ENCODE assay signal across 8 mouse cellular contexts in genomic region chr12:95696522-95697025, GRCm38 (mm10). TPM values are rescaled to one million over a fixed set of nuclear protein-coding genes. Genes with fewer than 3 reads are reported as not detected.
DNase-seq lines count a peak whose midpoint lies in the region; ATAC-seq and TF ChIP-seq lines count a peak whose summit lies in the region.

No protein-coding gene starts in this region.

- H3K9ac ChIP-seq in kidney, embryonic 14.5 days (ENCODE audit: low read depth, low read length), result peak overlapping the region; percentile 82
- peak overlapping the region; percentile 92 for H3K9ac ChIP-seq in forebrain, postnatal 0 days

- H3K27me3 ChIP-seq in kidney, embryonic 14.5 days (ENCODE audit: control insufficient read depth, insufficient read depth, low read length), result peaks cover 5% of the 10 kb centered on the region; the same call in 1 of the 2 replicates
- no peaks in the 10 kb centered on the region for H3K27me3 ChIP-seq in forebrain, postnatal 0 days (ENCODE audit: insufficient read depth, low read length)

- peak overlapping the region; percentile 88 for H3K4me3 ChIP-seq in kidney, embryonic 14.5 days (ENCODE audit: low read length)
- peak overlapping the region; percentile 86 for H3K4me3 ChIP-seq in forebrain, postnatal 0 days (ENCODE audit: low read depth, low read length)
- H3K4me3 ChIP-seq in macrophage (ENCODE audit: inconsistent target), result peak overlapping the region; percentile 42

- H3K4me2 ChIP-seq in kidney, embryonic 14.5 days (replicated peaks; ENCODE audit: low read depth, low read length), result peak overlapping the region; percentile 86
- peak overlapping the region; percentile 74 for H3K4me2 ChIP-seq in forebrain, postnatal 0 days (ENCODE audit: low read depth)

- no peaks in the 10 kb centered on the region for H3K9me3 ChIP-seq in kidney, embryonic 14.5 days (ENCODE audit: control insufficient read depth, low read length)
- no peaks in the 10 kb centered on the region for H3K9me3 ChIP-seq in forebrain, postnatal 0 days (ENCODE audit: low read length)

- DNase-seq in kidney, adult 9 months, result no peak
- peak; percentile 35 for DNase-seq in brain, adult 2 months (ENCODE audit: low read depth, low spot score)
- peak; percentile 49 for DNase-seq in forebrain, postnatal 0 days
- no peak for DNase-seq in urinary bladder, postnatal 36 days (ENCODE audit: low spot score in 2 of 2)
- no peak for DNase-seq in thymus, postnatal 25 days
- no peak for DNase-seq in testis, postnatal 14 days (ENCODE audit: low spot score)

- peak overlapping the region; percentile 94; the same call in 1 of the 2 replicates for H3K27ac ChIP-seq in kidney, embryonic 14.5 days (ENCODE audit: low read depth, low read length)
- peak overlapping the region; percentile 94 for H3K27ac ChIP-seq in forebrain, postnatal 0 days (ENCODE audit: low read depth, low read length)
- no peak overlapping the region for H3K27ac ChIP-seq in macrophage

- WGBS in kidney, embryonic 14.5 days, result under 1% methylated on average over 6 of the region's 6 CpGs
- WGBS in forebrain, postnatal 0 days, result 8% methylated on average over 6 of the region's 6 CpGs
- WGBS in macrophage (ENCODE audit: missing documents), result 50% methylated on average over 6 of the region's 6 CpGs

- ATAC-seq in kidney, embryonic 14.5 days (ENCODE audit: low FRiP score, low TSS enrichment), result no peak
- ATAC-seq in forebrain, postnatal 0 days, result no peak

- H3K36me3 ChIP-seq in kidney, embryonic 14.5 days (ENCODE audit: control insufficient read depth, insufficient read depth, low read length), result no peaks in the 10 kb centered on the region
- no peaks in the 10 kb centered on the region for H3K36me3 ChIP-seq in forebrain, postnatal 0 days (ENCODE audit: insufficient read depth)
- H3K36me3 ChIP-seq in macrophage (ENCODE audit: inconsistent target), result no peaks in the 10 kb centered on the region

- peaks cover 17% of the 10 kb centered on the region; the same call in 1 of the 2 replicates for H3K4me1 ChIP-seq in kidney, embryonic 14.5 days (ENCODE audit: control insufficient read depth, insufficient read depth, low read length)
- no peaks in the 10 kb centered on the region; the same call in 1 of the 2 replicates for H3K4me1 ChIP-seq in forebrain, postnatal 0 days (ENCODE audit: insufficient read depth)

- no peak for TF ChIP-seq CTCF in forebrain, postnatal 0 days (IDR thresholded peaks at IDR 0.05; ENCODE audit: low read depth)

- H3K79me2 ChIP-seq in macrophage (ENCODE audit: inconsistent target), result peaks cover 38% of the 10 kb centered on the region

RNA-seq across cellular contexts. Expression of gene Flrt2, which starts 4.5 kb away (rescaled TPM):
- polyA plus RNA-seq in kidney, embryonic 14.5 days (2014; fragmentation: Nextera tagmentation; extraction: Ambion mirVana), result 32.2 and 45.3 TPM in 2 replicates
- 49.5 and 67.4 TPM in 2 replicates for total RNA-seq in forebrain, postnatal 0 days (2014; rRNA removed)
- 13.0 and 16.9 TPM in 2 replicates for polyA plus RNA-seq in forebrain, postnatal 0 days (2015; fragmentation: Nextera tagmentation; extraction: Ambion mirVana)
- 10 to 100 TPM in 6 of 26 experiments, 1 to 10 TPM in 20; 2.7 to 18.8 (median 7.3) TPM for total RNA-seq in macrophage (2018; cell fraction: chromatin; rRNA removed)
- 10 to 100 TPM in 5 of 26 experiments, 1 to 10 TPM in 21; 6.6 to 15.2 (median 8.9) TPM for total RNA-seq in macrophage (2018; cell fraction: cytosol; rRNA removed)
- 10 to 100 TPM in 22 of 26 experiments, 1 to 10 TPM in 4; 7.5 to 28.9 (median 12.0) TPM for total RNA-seq in macrophage (2018; cell fraction: nucleus; rRNA removed)
- polyA plus RNA-seq in macrophage (2018), result 3.3 to 8.4 TPM (median 4.5 TPM) in 3 replicates

Comparison
In these comparisons a context has a peak if more than half of its experiments do, and no peak if none do; other contexts are left out.
1. DNase-seq: peak in brain, adult 2 months (single experiment) and forebrain, postnatal 0 days (single experiment); none in kidney, adult 9 months (single experiment), urinary bladder, postnatal 36 days (0 of 2), thymus, postnatal 25 days (single experiment) and testis, postnatal 14 days (single experiment).
2. Peak in every context shown above with its lines, with median percentiles within 50 percentile points of each other: H3K4me3 ChIP-seq.